Mouse (Mus musculus) kidney, postnatal 0 days (tissue): Measurements from ENCODE around the gene Nans. TPM values are rescaled to one million over a fixed set of nuclear protein-coding genes. Genes with fewer than 3 reads are reported as not detected.

Experiments used
- ATAC-seq: fragments of 200-750 bp; cut with Nextera tagmentation; replicated peaks from 2 replicates; pipeline ENCODE4 v1.8.0; 2017; ENCODE audit warnings: low read depth, moderate number of reproducible peaks, moderate TSS enrichment, moderate library complexity; ENCODE audit not compliant: low FRiP score
- DNase-seq: peaks from one replicate; pipeline ENCODE4 v3.0.0-alpha.2; 2016; ENCODE audit warnings: low spot score
- H3K27ac ChIP-seq: fragments of 300-500 bp; sonication (generic); 2 replicates; pipeline ENCODE4 v1.5.1; 2014; ENCODE audit warnings: mild to moderate bottlenecking
- H3K27me3 ChIP-seq: fragments of 300-500 bp; sonication (generic); 2 replicates; pipeline ENCODE4 v1.6.1; 2014; ENCODE audit warnings: low read length, mixed read lengths; ENCODE audit not compliant: insufficient read depth
- H3K36me3 ChIP-seq: fragments of 300-500 bp; sonication (generic); 2 replicates; pipeline ENCODE4 v1.6.1; 2014; ENCODE audit warnings: low read length, mixed read lengths; ENCODE audit not compliant: insufficient read depth
- H3K4me1 ChIP-seq: fragments of 300-500 bp; sonication (generic); replicated peaks from 2 replicates; pipeline ENCODE4 v1.6.1; 2014; ENCODE audit warnings: antibody characterized with exemption, low read length, mixed read lengths; ENCODE audit not compliant: insufficient read depth
- H3K4me2 ChIP-seq: fragments of 300-500 bp; sonication (generic); 2 replicates; pipeline ENCODE4 v1.6.1; 2014; ENCODE audit warnings: mild to moderate bottlenecking, low read length, moderate library complexity, mixed read lengths
- H3K4me3 ChIP-seq: fragments of 300-500 bp; sonication (generic); replicated peaks from 2 replicates; pipeline ENCODE4 v1.5.1; 2014; ENCODE audit warnings: low read depth, low read length
- H3K9ac ChIP-seq: fragments of 300-500 bp; sonication (generic); 2 replicates; pipeline ENCODE4 v1.6.1; 2014; ENCODE audit warnings: low read depth, low read length
- H3K9me3 ChIP-seq: fragments of 300-500 bp; sonication (generic); replicated peaks from 2 replicates; pipeline ENCODE4 v1.6.1; 2016; ENCODE audit warnings: low read length, inconsistent platforms, mixed read lengths
- CTCF ChIP-seq: IDR thresholded peaks from 2 replicates; pipeline ENCODE4 v1.5.1; 2016; ENCODE audit warnings: antibody characterized with exemption, low read depth, mild to moderate bottlenecking, moderate library complexity
- WGBS: fragments of 180-500 bp; shearing (Covaris S2); extraction: QIAGEN DNeasy Blood & Tissue Kit; methylation state at CpG from one replicate; pipeline ENCODE4 v1.1.7; 2014; 5-methylcytosine and 5-hydroxymethylcytosine counted together
- polyA plus RNA-seq: library from polyadenylated mRNA; unstranded; fragments of >200 nt; fragmentation: Nextera tagmentation; extraction: Ambion mirVana; gene quantifications from 2 replicates; pipeline ENCODE4 v1.2.1, GENCODE M21; 2015

The Nans gene
- polyA plus RNA-seq, 1 experiment from 2014 or later: 45.6 TPM

GRCm38 (mm10) chr4:46497286-46497892 is 8.3 kb downstream of the Nans start:
- Histone ChIP-seq H3K4me1 (no peaks in the 10 kb centered on the region), H3K27me3 (no peaks in the 10 kb centered on the region), H3K36me3 (peaks cover 22% of the 10 kb centered on the region), H3K9ac (no peak overlapping the region), H3K9me3 (no peaks in the 10 kb centered on the region), H3K4me3 (no peak overlapping the region), H3K27ac (no peak overlapping the region), H3K4me2 (no peak overlapping the region)
- ATAC-seq: no peak; the same call in 1 of the 2 replicates
- TF ChIP-seq CTCF: peak; percentile 99
- 51% methylated on average over 4 of the region's 4 CpGs for WGBS
- DNase-seq: peak; percentile 74

GRCm38 (mm10) chr4:46498511-46498910 is 9.5 kb downstream of the Nans start:
- DNase-seq: no peak
- Histone ChIP-seq H3K4me1 (no peaks in the 10 kb centered on the region), H3K4me2 (no peak overlapping the region), H3K27me3 (no peaks in the 10 kb centered on the region), H3K36me3 (peaks cover 12% of the 10 kb centered on the region), H3K9me3 (no peaks in the 10 kb centered on the region), H3K9ac (no peak overlapping the region), H3K27ac (no peak overlapping the region), H3K4me3 (no peak overlapping the region)
- no peak for TF ChIP-seq CTCF
- WGBS: 63% methylated on average over 3 of the region's 3 CpGs
- ATAC-seq: no peak

GRCm38 (mm10) chr4:46498976-46499375 is 9.9 kb downstream of the Nans start:
- Histone ChIP-seq H3K27me3 (no peaks in the 10 kb centered on the region), H3K9ac (no peak overlapping the region), H3K4me1 (no peaks in the 10 kb centered on the region), H3K9me3 (no peaks in the 10 kb centered on the region), H3K27ac (no peak overlapping the region), H3K4me3 (no peak overlapping the region), H3K4me2 (no peak overlapping the region), H3K36me3 (peaks cover 14% of the 10 kb centered on the region)
- ATAC-seq: no peak
- DNase-seq: peak; percentile 47
- TF ChIP-seq CTCF: peak; percentile 82
- WGBS: 15% methylated on average over 4 of the region's 4 CpGs

DNA sequence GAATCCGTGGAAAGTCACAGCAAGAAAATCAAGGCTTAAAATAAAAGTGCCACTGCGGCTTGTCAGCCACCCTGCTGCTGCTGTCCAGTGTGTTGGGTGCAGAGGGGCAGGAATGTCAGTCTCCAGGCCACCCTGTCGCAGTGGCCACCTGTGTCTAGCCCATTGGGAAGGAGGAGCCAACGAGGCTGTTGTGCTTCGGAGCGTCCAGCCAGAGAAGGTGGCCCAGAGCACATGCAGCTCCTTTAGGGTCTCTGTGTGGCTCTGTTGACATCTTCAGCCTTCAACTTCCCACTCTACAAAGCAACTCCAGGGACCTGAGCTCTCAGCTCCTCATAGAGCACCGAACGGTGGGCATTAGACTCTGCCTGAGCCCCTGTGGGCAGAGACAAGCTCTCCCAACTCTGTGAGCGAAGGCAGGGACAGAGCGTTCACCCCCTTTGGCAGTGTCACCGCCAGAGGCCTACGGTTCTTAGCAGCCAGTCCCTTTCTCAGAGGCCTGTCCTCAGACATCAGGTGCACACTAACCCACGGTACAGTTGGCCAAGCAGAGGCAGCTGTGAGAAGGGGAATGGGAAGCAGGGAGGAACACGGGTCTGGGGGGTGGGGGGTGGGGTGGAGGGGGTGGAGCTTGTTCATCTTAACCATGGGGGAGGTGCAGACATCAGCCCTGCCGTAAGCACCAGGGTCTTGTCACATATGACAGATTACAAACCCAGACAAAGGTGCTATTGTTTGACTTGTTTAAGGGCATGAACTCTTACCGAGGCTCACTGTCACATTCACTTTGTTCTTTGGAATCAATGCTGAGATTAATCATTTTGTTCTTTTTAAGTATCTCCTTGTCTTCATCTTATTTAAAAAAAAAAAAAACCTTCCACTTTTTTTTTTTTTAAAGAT is 13.8 kb downstream of the Nans start:
- no peak overlapping the region for H3K27ac ChIP-seq
- H3K4me2 ChIP-seq: no peak overlapping the region
- TF ChIP-seq CTCF: no peak
- DNase-seq (no peak), ATAC-seq (no peak)
- peaks cover 16% of the 10 kb centered on the region for H3K36me3 ChIP-seq
- no peak overlapping the region for H3K4me3 ChIP-seq
- no peaks in the 10 kb centered on the region for H3K27me3 ChIP-seq
- no peaks in the 10 kb centered on the region for H3K9me3 ChIP-seq
- H3K9ac ChIP-seq: no peak overlapping the region
- peaks cover 6% of the 10 kb centered on the region; the same call in 1 of the 2 replicates for H3K4me1 ChIP-seq
- 76% methylated on average over 16 of the region's 16 CpGs for WGBS

DNA sequence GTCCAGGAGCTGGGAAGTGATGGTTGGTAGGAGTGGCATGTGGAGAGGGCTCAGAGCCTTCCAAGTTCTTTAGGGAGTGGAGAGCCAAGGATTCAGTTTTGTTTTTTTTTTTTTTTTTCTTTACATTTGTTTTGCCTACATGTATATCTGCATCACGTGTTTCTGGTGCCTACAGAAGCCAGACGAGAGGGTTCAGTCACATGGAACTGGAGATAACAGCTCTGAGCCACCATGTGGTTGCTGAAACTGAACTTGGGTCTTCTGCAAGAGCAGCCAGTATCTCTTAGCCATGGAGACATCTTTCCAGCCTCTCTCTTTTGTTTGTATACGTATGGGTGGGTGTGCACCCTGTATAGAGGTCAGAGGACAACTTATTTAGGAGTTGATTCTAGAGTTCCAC is 14.8 kb downstream of the Nans start:
- peaks cover 6% of the 10 kb centered on the region; the same call in 1 of the 2 replicates for H3K4me1 ChIP-seq
- no peaks in the 10 kb centered on the region for H3K27me3 ChIP-seq
- H3K36me3 ChIP-seq: peaks cover 16% of the 10 kb centered on the region
- no peak overlapping the region for H3K9ac ChIP-seq
- no peak overlapping the region for H3K4me2 ChIP-seq
- TF ChIP-seq CTCF: no peak
- ATAC-seq (no peak), DNase-seq (no peak)
- H3K9me3 ChIP-seq: no peaks in the 10 kb centered on the region
- WGBS: 77% methylated on average over 3 of the region's 3 CpGs
- no peak overlapping the region for H3K4me3 ChIP-seq
- H3K27ac ChIP-seq: no peak overlapping the region

DNA sequence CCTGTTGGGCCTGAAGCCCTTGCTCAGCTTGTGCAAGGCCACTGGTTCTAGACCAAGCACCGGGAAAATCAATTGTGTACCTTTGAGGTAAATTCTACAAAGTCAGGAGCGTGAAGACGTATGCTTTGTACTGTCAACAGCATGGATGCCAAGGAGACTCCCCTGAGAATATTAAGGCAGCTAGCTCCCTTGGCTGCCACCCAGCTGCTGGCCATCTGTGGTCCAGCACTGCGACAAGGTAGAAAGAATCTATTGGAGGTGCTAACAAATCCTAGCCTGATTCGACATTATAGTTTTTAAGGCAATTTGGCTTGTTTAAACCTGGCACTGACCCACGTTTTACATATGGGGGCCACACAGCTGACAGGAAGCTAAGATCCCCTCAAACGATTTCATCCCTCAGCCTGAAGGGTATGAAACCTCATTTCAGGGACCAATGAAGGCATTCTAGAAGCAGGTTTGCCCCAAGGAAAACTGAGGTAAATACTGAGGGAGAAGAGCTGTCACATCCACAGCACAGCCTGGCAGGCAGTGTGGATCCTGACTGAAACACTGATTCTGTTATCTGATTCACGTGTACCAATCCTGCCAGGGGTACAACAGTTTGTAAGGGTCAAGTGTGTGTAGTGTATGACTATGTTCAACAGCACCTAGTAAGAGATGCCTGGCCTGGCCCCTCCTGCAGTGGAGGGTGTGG is 16.5 kb downstream of the Nans start:
- 72% methylated on average over 8 of the region's 8 CpGs for WGBS
- no peak for TF ChIP-seq CTCF
- DNase-seq (no peak), ATAC-seq (no peak)
- Histone ChIP-seq H3K4me1 (peaks cover 6% of the 10 kb centered on the region; the same call in 1 of the 2 replicates), H3K27ac (no peak overlapping the region), H3K9ac (no peak overlapping the region), H3K27me3 (no peaks in the 10 kb centered on the region), H3K4me2 (no peak overlapping the region), H3K9me3 (no peaks in the 10 kb centered on the region), H3K4me3 (no peak overlapping the region), H3K36me3 (peaks cover 14% of the 10 kb centered on the region)
